Mouse (Mus musculus): ENCODE results near the gene Asah2. TPM values are rescaled to one million over a fixed set of nuclear protein-coding genes. Genes with fewer than 3 reads are reported as not detected.

Asah2 gene
- polyA plus RNA-seq, 1 experiment from 2014 or later, result 0.58 TPM

DNA sequence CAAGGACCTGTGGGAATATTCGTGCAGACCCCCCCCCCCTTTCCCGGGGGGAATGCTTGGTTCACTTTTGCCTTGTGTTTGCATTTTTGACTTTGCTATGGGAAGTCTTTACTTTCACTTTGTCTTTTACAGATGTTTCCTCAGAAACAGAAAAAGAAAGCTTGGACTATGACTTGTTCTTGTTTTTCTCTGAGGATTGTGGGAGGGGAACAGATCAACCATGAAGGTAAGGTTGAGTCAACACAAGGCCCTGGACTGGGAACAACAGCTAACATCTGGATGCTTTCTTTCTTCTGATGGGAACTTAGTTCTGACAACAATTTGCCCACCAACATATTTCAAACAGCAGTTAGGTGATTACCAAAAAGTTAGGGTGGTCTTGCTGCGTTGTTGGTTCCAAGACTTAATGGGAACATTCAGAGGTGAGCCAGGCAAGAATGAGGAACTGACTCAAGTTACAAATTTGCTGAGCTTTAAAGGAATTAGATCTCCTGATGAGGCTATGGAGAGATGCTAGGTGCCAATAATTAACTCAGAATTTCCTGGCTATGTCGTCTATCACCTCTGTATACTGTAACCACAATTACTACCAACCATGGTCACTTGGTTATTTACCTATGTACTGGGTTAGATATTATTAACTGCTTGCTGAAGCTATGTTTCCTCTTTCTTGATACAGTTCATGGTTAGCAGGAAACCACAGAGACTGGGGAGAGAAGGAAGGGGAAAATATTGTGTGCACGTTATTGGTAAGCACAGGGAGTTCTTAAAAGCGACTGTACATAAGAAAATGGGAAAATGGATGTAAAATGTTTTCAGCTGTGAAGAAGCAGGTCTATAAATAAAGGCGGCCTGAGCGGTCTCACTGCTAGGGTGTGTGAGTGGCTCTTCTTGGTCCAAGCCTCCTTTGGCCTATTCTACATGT lies 4.1 kb upstream of the Asah2 start:
- Histone ChIP-seq H3K9ac (ENCODE audit: low read depth, low read length) (no peak overlapping the region), H3K27ac (ENCODE audit: low read length) (peak overlapping the region; percentile 37), H3K27me3 (ENCODE audit: control insufficient read depth, insufficient read depth, low read depth, low read length) (no peaks in the 10 kb centered on the region), H3K4me1 (ENCODE audit: control insufficient read depth, low read depth, low read length) (no peaks in the 10 kb centered on the region; the same call in none of the 2 replicates), H3K9me3 (replicated peaks; ENCODE audit: control insufficient read depth, low read length) (no peaks in the 10 kb centered on the region), H3K36me3 (ENCODE audit: control insufficient read depth, insufficient read depth) (no peaks in the 10 kb centered on the region), H3K4me3 (ENCODE audit: low read depth, low read length) (no peak overlapping the region), H3K4me2 (ENCODE audit: low read depth, low read length) (peak overlapping the region; percentile 9; the same call in 1 of the 2 replicates)
- no peak for ATAC-seq (ENCODE audit: low read depth)
- 24% methylated on average over 8 of the region's 8 CpGs for WGBS (ENCODE audit: insufficient replicate concordance)

DNA sequence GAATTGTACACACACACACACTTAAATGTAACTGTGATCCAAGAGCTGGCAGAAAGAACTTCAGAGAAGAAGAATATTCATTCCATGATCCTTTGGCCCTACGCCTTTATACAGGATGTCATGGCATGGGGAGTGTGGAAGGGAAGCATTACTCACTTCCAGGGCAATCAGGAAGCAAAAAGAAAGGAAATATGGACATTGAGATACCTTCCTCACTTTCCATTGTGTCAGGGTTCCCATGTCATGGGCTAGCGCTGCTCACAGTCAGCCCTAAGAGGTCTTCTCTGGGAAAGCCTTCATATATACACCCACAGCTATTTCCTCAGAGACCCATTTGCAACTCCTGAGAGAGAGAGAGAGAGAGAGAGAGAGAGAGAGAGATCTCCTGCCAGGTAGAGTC lies 1.3 kb downstream of the Asah2 start:
- H3K36me3 ChIP-seq (ENCODE audit: control insufficient read depth, insufficient read depth), result no peaks in the 10 kb centered on the region
- no peak overlapping the region for H3K27ac ChIP-seq (ENCODE audit: low read length)
- peak; percentile 21; the same call in 1 of the 2 replicates for ATAC-seq (ENCODE audit: low read depth)
- no peak overlapping the region for H3K4me2 ChIP-seq (ENCODE audit: low read depth, low read length)
- H3K9ac ChIP-seq (ENCODE audit: low read depth, low read length), result no peak overlapping the region
- no peaks in the 10 kb centered on the region for H3K27me3 ChIP-seq (ENCODE audit: control insufficient read depth, insufficient read depth, low read depth, low read length)
- no peak overlapping the region for H3K4me3 ChIP-seq (ENCODE audit: low read depth, low read length)
- WGBS (ENCODE audit: insufficient replicate concordance), result 73% methylated on average over 2 of the region's 2 CpGs
- no peaks in the 10 kb centered on the region for H3K9me3 ChIP-seq (replicated peaks; ENCODE audit: control insufficient read depth, low read length)
- H3K4me1 ChIP-seq (ENCODE audit: control insufficient read depth, low read depth, low read length), result no peaks in the 10 kb centered on the region; the same call in 1 of the 2 replicates

DNA sequence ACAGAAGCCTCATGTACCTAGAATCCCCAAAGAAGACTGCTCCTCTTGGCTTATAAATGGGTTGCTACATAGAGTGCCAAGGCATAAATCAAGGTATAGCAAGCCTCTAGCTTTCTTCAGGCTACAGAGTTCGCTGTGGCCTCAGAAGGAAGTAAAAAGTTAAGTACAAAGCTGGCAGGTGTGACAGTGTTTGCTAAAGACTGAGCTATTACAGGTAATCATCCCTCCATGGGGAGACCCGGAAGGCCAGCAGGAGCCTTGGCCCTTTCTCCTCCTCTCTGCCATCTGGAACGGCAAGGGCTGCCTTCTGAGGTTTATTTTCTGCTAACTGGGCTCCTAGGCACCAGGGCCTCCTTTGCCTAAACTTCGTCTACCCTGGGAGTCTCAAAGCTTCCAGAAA lies 3.8 kb downstream of the Asah2 start:
- H3K36me3 ChIP-seq (ENCODE audit: control insufficient read depth, insufficient read depth), result no peaks in the 10 kb centered on the region
- no peak overlapping the region for H3K4me3 ChIP-seq (ENCODE audit: low read depth, low read length)
- no peaks in the 10 kb centered on the region for H3K9me3 ChIP-seq (replicated peaks; ENCODE audit: control insufficient read depth, low read length)
- H3K4me2 ChIP-seq (ENCODE audit: low read depth, low read length), result no peak overlapping the region
- no peaks in the 10 kb centered on the region; the same call in 1 of the 2 replicates for H3K4me1 ChIP-seq (ENCODE audit: control insufficient read depth, low read depth, low read length)
- 55% methylated on average over 4 of the region's 4 CpGs for WGBS (ENCODE audit: insufficient replicate concordance)
- H3K9ac ChIP-seq (ENCODE audit: low read depth, low read length), result no peak overlapping the region
- H3K27me3 ChIP-seq (ENCODE audit: control insufficient read depth, insufficient read depth, low read depth, low read length), result no peaks in the 10 kb centered on the region
- H3K27ac ChIP-seq (ENCODE audit: low read length), result no peak overlapping the region
- no peak for ATAC-seq (ENCODE audit: low read depth)

DNA sequence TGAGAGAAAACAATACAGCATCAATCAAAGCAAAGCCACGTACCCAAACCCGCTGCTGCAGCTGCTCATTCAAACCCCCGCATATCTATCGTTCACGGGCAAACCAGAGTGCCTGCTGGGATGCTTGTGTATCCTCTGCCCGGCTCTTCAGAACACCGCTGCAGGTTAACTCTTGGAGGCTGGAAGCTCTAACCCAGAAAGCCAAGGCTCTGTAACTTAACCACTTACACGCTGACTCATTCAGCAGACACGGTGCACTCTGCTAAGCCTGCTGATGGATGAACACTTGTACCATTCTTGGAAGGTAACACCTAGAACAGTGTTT lies 5.1 kb downstream of the Asah2 start:
- Histone ChIP-seq H3K9ac (ENCODE audit: low read depth, low read length) (no peak overlapping the region), H3K4me3 (ENCODE audit: low read depth, low read length) (no peak overlapping the region), H3K36me3 (ENCODE audit: control insufficient read depth, insufficient read depth) (no peaks in the 10 kb centered on the region), H3K27me3 (ENCODE audit: control insufficient read depth, insufficient read depth, low read depth, low read length) (no peaks in the 10 kb centered on the region), H3K4me1 (ENCODE audit: control insufficient read depth, low read depth, low read length) (no peaks in the 10 kb centered on the region; the same call in 1 of the 2 replicates), H3K27ac (ENCODE audit: low read length) (no peak overlapping the region), H3K4me2 (ENCODE audit: low read depth, low read length) (no peak overlapping the region), H3K9me3 (replicated peaks; ENCODE audit: control insufficient read depth, low read length) (no peaks in the 10 kb centered on the region)
- 22% methylated on average over 9 of the region's 9 CpGs for WGBS (ENCODE audit: insufficient replicate concordance)
- ATAC-seq (ENCODE audit: low read depth), result no peak

DNA sequence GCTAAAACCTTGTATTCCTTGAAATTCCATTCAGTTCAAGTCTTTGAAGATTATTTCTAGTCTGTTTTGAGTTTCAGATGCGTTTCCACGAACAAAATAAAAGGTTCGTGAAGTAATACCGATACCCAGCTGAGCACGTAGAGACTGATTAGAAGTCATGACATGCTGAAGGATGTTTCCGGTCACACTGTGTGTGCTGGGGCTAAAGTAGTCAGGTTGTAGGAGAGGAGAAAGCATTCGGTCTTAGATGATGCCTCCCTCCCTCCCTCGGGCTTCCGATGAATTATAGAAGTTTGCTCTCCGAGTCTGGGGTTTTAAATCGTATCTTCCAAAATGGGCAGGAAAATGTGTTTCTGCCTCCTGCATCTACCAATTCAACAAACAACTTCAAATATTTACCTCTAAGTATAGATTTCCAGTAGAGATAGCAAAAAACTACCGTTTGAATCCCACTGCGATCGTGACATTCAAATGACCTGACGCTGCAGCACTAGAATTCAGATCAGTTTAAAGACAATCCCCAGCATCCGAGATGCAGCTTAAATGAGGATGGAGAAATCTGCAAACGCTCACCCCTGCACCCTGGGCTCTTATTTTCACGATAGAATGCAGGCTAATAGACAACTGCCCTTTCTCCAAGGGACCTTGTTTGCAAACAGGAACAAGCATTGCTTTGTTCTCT lies 5.6 kb downstream of the Asah2 start:
- H3K4me2 ChIP-seq (ENCODE audit: low read depth, low read length), result no peak overlapping the region
- no peaks in the 10 kb centered on the region for H3K9me3 ChIP-seq (replicated peaks; ENCODE audit: control insufficient read depth, low read length)
- no peak for ATAC-seq (ENCODE audit: low read depth)
- no peaks in the 10 kb centered on the region; the same call in 1 of the 2 replicates for H3K4me1 ChIP-seq (ENCODE audit: control insufficient read depth, low read depth, low read length)
- no peak overlapping the region for H3K4me3 ChIP-seq (ENCODE audit: low read depth, low read length)
- H3K27ac ChIP-seq (ENCODE audit: low read length), result no peak overlapping the region
- WGBS (ENCODE audit: insufficient replicate concordance), result 43% methylated on average over 18 of the region's 18 CpGs
- H3K9ac ChIP-seq (ENCODE audit: low read depth, low read length), result no peak overlapping the region
- no peaks in the 10 kb centered on the region for H3K27me3 ChIP-seq (ENCODE audit: control insufficient read depth, insufficient read depth, low read depth, low read length)
- no peaks in the 10 kb centered on the region for H3K36me3 ChIP-seq (ENCODE audit: control insufficient read depth, insufficient read depth)

DNA sequence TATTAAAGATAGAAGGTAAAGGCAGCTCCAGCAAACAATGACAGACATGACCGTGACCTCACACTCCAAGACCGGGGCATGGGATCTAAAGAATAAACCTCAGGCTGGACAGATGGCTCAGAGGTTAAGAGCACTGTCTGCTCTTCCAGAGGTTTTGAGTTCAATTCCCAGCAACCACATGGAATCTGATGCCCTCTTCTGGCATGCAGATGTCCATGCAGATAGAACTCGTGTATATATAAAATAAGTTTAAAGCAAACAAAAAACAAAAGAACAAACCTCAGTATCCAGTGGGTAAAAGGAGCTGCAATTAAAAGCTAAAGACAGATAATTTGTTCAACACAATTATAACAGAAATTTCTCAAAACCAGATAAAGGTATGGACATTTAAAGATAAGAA lies 9.4 kb downstream of the Asah2 start:
- H3K27me3 ChIP-seq (ENCODE audit: control insufficient read depth, insufficient read depth, low read depth, low read length), result no peaks in the 10 kb centered on the region
- ATAC-seq (ENCODE audit: low read depth), result no peak
- no peaks in the 10 kb centered on the region for H3K9me3 ChIP-seq (replicated peaks; ENCODE audit: control insufficient read depth, low read length)
- H3K36me3 ChIP-seq (ENCODE audit: control insufficient read depth, insufficient read depth), result no peaks in the 10 kb centered on the region
- H3K9ac ChIP-seq (ENCODE audit: low read depth, low read length), result no peak overlapping the region
- no peak overlapping the region for H3K4me3 ChIP-seq (ENCODE audit: low read depth, low read length)
- H3K27ac ChIP-seq (ENCODE audit: low read length), result no peak overlapping the region
- WGBS (ENCODE audit: insufficient replicate concordance), result 69% methylated on average over 3 of the region's 3 CpGs
- no peaks in the 10 kb centered on the region for H3K4me1 ChIP-seq (ENCODE audit: control insufficient read depth, low read depth, low read length)
- no peak overlapping the region for H3K4me2 ChIP-seq (ENCODE audit: low read depth, low read length)

DNA sequence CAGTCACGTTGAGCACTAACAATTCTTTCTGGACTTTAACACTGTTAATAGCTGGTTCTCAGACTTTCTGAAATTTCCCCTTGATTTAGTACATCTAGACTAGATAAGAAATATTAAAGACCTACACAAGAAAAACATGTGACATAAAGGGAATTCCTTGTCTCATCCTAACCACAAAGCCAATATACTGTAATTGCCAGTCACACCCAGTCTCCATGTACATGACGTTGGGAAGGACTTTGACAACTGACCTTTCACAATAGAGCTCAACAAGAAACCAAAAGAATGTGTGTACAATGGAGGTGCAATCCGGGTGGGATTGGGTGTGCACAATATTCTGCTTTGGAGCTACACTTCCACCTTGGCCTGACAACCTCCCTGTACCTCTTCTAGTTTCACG lies 15.7 kb downstream of the Asah2 start:
- Histone ChIP-seq H3K36me3 (ENCODE audit: control insufficient read depth, insufficient read depth) (no peaks in the 10 kb centered on the region), H3K9me3 (replicated peaks; ENCODE audit: control insufficient read depth, low read length) (no peaks in the 10 kb centered on the region), H3K4me3 (ENCODE audit: low read depth, low read length) (no peak overlapping the region), H3K4me2 (ENCODE audit: low read depth, low read length) (no peak overlapping the region), H3K9ac (ENCODE audit: low read depth, low read length) (no peak overlapping the region), H3K27me3 (ENCODE audit: control insufficient read depth, insufficient read depth, low read depth, low read length) (no peaks in the 10 kb centered on the region), H3K27ac (ENCODE audit: low read length) (no peak overlapping the region), H3K4me1 (ENCODE audit: control insufficient read depth, low read depth, low read length) (no peaks in the 10 kb centered on the region)
- ATAC-seq (ENCODE audit: low read depth), result no peak
- WGBS (ENCODE audit: insufficient replicate concordance), result 66% methylated on average over 4 of the region's 4 CpGs

DNA sequence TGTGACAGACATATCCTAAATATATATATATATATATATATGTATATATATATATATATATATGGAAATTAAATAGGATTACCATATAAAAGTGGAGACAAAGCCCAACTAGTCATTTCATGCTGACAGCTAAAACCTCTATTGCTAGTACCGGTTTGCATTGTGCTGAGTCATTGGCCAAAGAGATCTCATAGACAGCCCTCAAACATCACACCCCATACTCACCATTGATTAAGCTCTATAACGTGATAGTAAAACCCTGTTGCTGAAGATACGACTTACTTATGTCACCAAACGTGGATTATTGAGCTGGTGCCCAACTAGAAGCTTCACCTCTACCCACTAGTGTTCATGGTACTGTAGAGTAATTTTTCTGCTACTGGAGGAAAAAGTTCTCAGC lies 17.2 kb downstream of the Asah2 start:
- H3K9me3 ChIP-seq (replicated peaks; ENCODE audit: control insufficient read depth, low read length), result no peaks in the 10 kb centered on the region
- no peak overlapping the region for H3K4me2 ChIP-seq (ENCODE audit: low read depth, low read length)
- no peaks in the 10 kb centered on the region for H3K36me3 ChIP-seq (ENCODE audit: control insufficient read depth, insufficient read depth)
- no peak overlapping the region for H3K4me3 ChIP-seq (ENCODE audit: low read depth, low read length)
- no peaks in the 10 kb centered on the region for H3K4me1 ChIP-seq (ENCODE audit: control insufficient read depth, low read depth, low read length)
- no peak for ATAC-seq (ENCODE audit: low read depth)
- no peaks in the 10 kb centered on the region for H3K27me3 ChIP-seq (ENCODE audit: control insufficient read depth, insufficient read depth, low read depth, low read length)
- no peak overlapping the region for H3K9ac ChIP-seq (ENCODE audit: low read depth, low read length)
- no peak overlapping the region for H3K27ac ChIP-seq (ENCODE audit: low read length)
- WGBS (ENCODE audit: insufficient replicate concordance), result 47% methylated on average over 4 of the region's 4 CpGs

DNA sequence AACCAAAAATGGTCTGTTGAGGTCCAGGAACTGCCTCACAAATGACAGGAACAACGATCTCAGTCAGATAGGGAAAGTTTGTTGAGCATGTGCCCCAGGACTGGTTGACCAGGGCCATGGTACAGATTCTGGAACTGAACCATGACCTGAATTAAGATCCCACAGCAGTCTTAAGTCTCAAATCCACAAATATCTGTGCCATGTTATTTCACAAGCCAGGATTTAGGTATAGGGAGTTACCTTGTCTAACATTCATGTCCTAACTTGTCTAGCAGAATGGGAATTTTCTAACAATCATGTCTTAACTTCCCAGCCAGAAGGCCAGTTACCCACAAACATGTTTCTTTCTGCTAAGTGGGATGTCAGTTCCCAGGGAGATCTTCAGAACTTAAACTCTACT lies 19.4 kb downstream of the Asah2 start:
- no peak overlapping the region for H3K9ac ChIP-seq (ENCODE audit: low read depth, low read length)
- WGBS (ENCODE audit: insufficient replicate concordance), result 58% methylated on average over 1 of the region's 1 CpGs

More for the DNA sequence above, 19.4 kb downstream of the Asah2 start:
- H3K4me3 ChIP-seq (ENCODE audit: low read depth, low read length), result no peak overlapping the region
- no peaks in the 10 kb centered on the region for H3K27me3 ChIP-seq (ENCODE audit: control insufficient read depth, insufficient read depth, low read depth, low read length)
- H3K27ac ChIP-seq (ENCODE audit: low read length), result no peak overlapping the region
- no peak overlapping the region for H3K4me2 ChIP-seq (ENCODE audit: low read depth, low read length)
- H3K4me1 ChIP-seq (ENCODE audit: control insufficient read depth, low read depth, low read length), result no peaks in the 10 kb centered on the region
- H3K9me3 ChIP-seq (replicated peaks; ENCODE audit: control insufficient read depth, low read length), result no peaks in the 10 kb centered on the region
- no peaks in the 10 kb centered on the region for H3K36me3 ChIP-seq (ENCODE audit: control insufficient read depth, insufficient read depth)
- ATAC-seq (ENCODE audit: low read depth), result no peak
